Mouse (Mus musculus) kidney, postnatal 4 days (tissue): Measurements from ENCODE around the gene Lce3d.
A peak's percentile ranks its signal among the peaks of the same experiment; 100 is the strongest.

ENCODE experiments used
- DNase-seq, 2 experiments: peaks; one replicate each; pipeline ENCODE4 v3.0.0; 2021; ENCODE audit warnings: mixed read lengths in 2 of 2

Lce3d gene

GRCm38 (mm10) chr3:92957090-92957489 is at the start of gene Lce3d:
Lce3d (plus strand) TSS chr3:92957390.
- DNase-seq, result no peak

- DNase-seq, result peak; percentile 44 to 60
These were observed 49.6 kb upstream of the Lce3d start for GRCm38 (mm10) chr3:92907571-92907970.

GRCm38 (mm10) chr3:92920364-92920763 is 36.8 kb upstream of the Lce3d start:
- peak; percentile 53 to 61 for DNase-seq

GRCm38 (mm10) chr3:92926130-92926529 is 31.1 kb upstream of the Lce3d start, which contains the start of gene Lce3a:
Lce3a (minus strand) TSS chr3:92926230.
- no peak for DNase-seq

GRCm38 (mm10) chr3:92932679-92933078 is 24.5 kb upstream of the Lce3d start, which contains the start of gene Lce3b:
Lce3b (plus strand) TSS chr3:92932979.
- no peak for DNase-seq

- DNase-seq, result no peak
These were observed 13.0 kb upstream of the Lce3d start, which contains the start of gene Lce3c for GRCm38 (mm10) chr3:92944186-92944585. Lce3c (plus strand) TSS chr3:92944486.

- DNase-seq, result no peak
These were observed 9.6 kb downstream of the Lce3d start, which contains the start of gene Lce3e for GRCm38 (mm10) chr3:92966761-92967160. Lce3e (plus strand) TSS chr3:92967061.

GRCm38 (mm10) chr3:92978484-92978883 is 21.3 kb downstream of the Lce3d start:
- DNase-seq, result no peak

- DNase-seq, result no peak
These were observed 34.7 kb downstream of the Lce3d start, which contains the start of gene Lce3f for GRCm38 (mm10) chr3:92991926-92992325. Lce3f (plus strand) TSS chr3:92992226.

- DNase-seq, result peak; percentile 83 to 85
These were observed 41.5 kb downstream of the Lce3d start for GRCm38 (mm10) chr3:92998691-92999090.

GRCm38 (mm10) chr3:93000621-93001020 is 43.4 kb downstream of the Lce3d start:
- no peak for DNase-seq

- no peak for DNase-seq
These were observed 45.7 kb downstream of the Lce3d start for GRCm38 (mm10) chr3:93002843-93003242.
